Mouse (Mus musculus) A20 (cell line): ENCODE results near the gene Smurf2.
A peak's percentile ranks its signal among the peaks of the same experiment; 100 is the strongest.

Source experiments
- DNase-seq: peaks from one replicate; pipeline ENCODE4 v3.0.0-alpha.2; 2011; ENCODE audit warnings: low read depth, low spot score

Gene Smurf2

GRCm38 (mm10) chr11:106920551-106921379 is at the start of gene Smurf2:
Gene Smurf2, minus strand, starts transcription at chr11:106920715.
- peak; percentile 88 for DNase-seq

- DNase-seq = no peak
These were observed 49.3 kb upstream of the Smurf2 start for GRCm38 (mm10) chr11:106969798-106970197.

- no peak for DNase-seq
These were observed 47.1 kb upstream of the Smurf2 start for GRCm38 (mm10) chr11:106967630-106968029.

GRCm38 (mm10) chr11:106965881-106966280 is 45.4 kb upstream of the Smurf2 start:
- no peak for DNase-seq

GRCm38 (mm10) chr11:106962310-106962709 is 41.8 kb upstream of the Smurf2 start:
- peak; percentile 39 for DNase-seq

- no peak for DNase-seq
These were observed 41.1 kb upstream of the Smurf2 start for GRCm38 (mm10) chr11:106961471-106962081.

GRCm38 (mm10) chr11:106959121-106959520 is 38.6 kb upstream of the Smurf2 start:
- DNase-seq = no peak

GRCm38 (mm10) chr11:106958407-106959071 is 38.0 kb upstream of the Smurf2 start:
- no peak for DNase-seq

GRCm38 (mm10) chr11:106957271-106957980 is 36.9 kb upstream of the Smurf2 start:
- DNase-seq = no peak

GRCm38 (mm10) chr11:106954566-106954965 is 34.1 kb upstream of the Smurf2 start:
- DNase-seq = no peak

- DNase-seq = no peak
These were observed 33.6 kb upstream of the Smurf2 start for GRCm38 (mm10) chr11:106954116-106954515.

- DNase-seq = no peak
These were observed 16.8 kb upstream of the Smurf2 start for GRCm38 (mm10) chr11:106937306-106937705.

GRCm38 (mm10) chr11:106930366-106930765 is 9.9 kb upstream of the Smurf2 start:
- DNase-seq = no peak

- peak; percentile 23 for DNase-seq
These were observed 8.4 kb upstream of the Smurf2 start for GRCm38 (mm10) chr11:106928935-106929334.

GRCm38 (mm10) chr11:106927950-106928349 is 7.4 kb upstream of the Smurf2 start:
- no peak for DNase-seq

- no peak for DNase-seq
These were observed 6.7 kb upstream of the Smurf2 start for GRCm38 (mm10) chr11:106927226-106927625.

- no peak for DNase-seq
These were observed 6.2 kb upstream of the Smurf2 start for GRCm38 (mm10) chr11:106926732-106927131.

GRCm38 (mm10) chr11:106919612-106920550 is 634 bp downstream of the Smurf2 start:
- DNase-seq = peak; percentile 57

- DNase-seq = peak; percentile 16
These were observed 1.6 kb downstream of the Smurf2 start for GRCm38 (mm10) chr11:106918901-106919300.

GRCm38 (mm10) chr11:106911257-106911656 is 9.3 kb downstream of the Smurf2 start:
- peak; percentile 51 for DNase-seq

- no peak for DNase-seq
These were observed 12.5 kb downstream of the Smurf2 start for GRCm38 (mm10) chr11:106908016-106908415.
